Mouse (Mus musculus) CD8-positive naive resting alpha-beta T cell, adult 2 months (primary cell): Measurements from ENCODE around the gene Nab1.
"Not testable (repeated sequence)": the region's sequence is repeated elsewhere in the genome, so short reads cannot be mapped to it uniquely, and the experiment has no call there.

Source experiments
- DNase-seq, 2 experiments: peaks; one replicate each; pipeline ENCODE4 v3.0.0; 2022; ENCODE audit warnings: low read depth in 2 of 2, low spot score in 2 of 2

Gene Nab1

DNA sequence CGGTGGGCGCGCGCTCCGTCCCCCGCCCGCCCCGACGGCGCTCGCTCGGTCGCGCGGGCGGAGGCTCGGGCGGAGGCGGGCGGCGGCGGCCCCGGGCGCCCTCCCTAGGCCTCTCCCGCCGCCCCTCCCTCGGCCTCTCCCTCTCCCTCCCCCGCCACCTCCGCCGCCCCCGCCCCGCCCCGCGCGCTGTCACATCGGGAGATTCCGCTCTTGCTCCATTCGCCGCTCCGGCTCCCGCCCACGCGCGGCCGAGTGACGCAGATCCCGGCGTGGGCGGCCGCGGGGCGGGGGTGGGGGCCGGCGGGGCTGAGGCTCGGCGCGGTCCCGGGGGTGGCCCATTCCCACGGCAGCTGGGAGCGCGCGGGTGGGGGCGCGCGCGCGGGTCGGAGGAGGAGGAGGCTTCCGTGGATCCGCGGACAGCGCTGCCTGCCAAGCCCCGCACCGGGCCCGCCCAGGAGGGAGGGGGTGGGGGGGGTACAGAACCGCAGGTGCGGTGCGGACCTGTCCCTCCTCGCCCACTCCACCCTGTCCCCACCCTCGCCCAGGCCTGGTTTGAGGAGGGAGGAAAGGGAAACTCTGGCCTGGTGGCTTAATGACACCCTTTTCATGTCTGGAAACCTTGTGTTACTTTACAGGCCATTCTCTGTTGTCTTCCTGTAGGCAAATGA lies at the start of gene Nab1:
TSS of gene Nab1 (minus strand) at position 366 of the 668 bp plus-strand sequence.
- peak; percentile 73 to 76 for DNase-seq

- DNase-seq = no peak
Measured at GRCm38 (mm10) chr1:52547451-52547850, 47.0 kb upstream of the Nab1 start.

DNA sequence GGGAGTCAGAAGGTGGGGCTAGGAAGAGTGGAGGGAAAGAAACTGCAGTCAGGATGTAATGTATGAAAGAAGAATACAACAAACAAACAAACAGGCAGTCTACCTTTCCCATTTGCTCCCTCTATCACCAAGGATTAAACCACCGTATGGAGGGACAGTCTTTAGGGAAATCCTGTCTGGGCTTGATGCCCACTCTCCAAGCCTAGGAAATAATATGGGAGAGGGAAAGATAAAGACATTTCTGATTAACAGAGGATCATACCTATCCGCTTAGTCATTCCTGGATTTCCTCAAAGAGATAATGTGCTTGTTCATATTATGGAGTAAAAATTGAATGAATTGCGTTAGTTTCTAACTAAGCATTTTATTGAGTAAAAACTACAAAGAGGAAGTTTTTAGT lies 46.3 kb upstream of the Nab1 start:
- no peak for DNase-seq

DNA sequence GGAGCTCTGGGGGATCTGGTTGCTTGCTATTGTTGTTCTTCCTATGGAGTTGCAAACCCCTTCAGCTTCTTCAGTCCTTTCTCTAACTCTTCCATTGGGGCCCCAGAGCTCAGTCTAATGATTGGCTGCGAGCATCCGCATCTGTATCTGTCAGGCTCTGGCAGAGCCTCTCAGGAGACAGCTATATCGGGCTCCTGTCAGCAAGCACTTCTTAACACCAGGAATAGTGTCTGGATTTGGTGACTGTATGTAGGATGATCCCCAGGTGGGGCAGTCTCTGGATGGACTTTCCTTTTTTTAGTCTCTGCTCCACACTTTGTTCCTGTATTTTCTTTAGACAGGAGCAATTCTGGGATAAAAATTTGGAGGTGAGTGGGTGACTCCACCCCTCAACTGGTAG lies 39.6 kb upstream of the Nab1 start:
- DNase-seq = not testable (repeated sequence)

DNA sequence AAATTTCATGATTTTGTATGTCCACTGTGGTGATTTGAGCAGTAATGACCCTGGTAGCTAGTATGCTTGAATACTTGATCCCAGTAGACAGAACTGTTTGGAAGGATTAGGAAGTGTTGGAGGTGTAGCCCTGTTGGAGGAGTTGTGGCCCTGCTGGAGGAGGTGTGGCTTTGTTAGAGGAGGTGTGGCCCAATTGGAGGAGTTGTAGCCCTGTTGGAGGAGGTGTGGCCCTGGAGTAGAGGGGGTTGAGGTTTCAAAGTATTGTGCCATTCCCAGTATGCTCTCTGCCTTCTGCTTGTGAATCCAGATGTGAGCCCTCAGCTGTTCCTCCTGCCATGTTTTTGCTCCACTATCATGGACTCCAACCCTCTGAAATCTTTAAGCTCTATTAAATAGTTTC lies 29.5 kb upstream of the Nab1 start:
- DNase-seq = no peak

DNA sequence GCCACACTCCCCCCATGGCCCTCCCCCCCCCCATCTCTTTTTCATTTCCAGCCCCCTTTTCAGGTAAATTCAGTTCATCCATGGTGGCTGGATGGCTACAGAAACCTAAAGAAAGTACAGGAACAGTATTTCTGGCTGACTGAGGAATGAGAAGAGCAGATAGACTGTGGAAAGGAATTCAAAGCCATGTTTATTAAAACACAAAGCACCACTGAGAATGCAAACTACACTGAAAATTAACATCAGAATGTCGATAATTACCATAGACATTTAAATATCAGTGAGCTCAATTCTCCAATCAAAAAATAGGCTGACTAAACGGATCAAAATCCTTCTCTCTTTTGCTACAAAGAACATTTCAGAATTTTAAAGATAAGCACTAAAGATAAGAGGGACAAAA lies 27.2 kb upstream of the Nab1 start:
- no peak for DNase-seq

DNA sequence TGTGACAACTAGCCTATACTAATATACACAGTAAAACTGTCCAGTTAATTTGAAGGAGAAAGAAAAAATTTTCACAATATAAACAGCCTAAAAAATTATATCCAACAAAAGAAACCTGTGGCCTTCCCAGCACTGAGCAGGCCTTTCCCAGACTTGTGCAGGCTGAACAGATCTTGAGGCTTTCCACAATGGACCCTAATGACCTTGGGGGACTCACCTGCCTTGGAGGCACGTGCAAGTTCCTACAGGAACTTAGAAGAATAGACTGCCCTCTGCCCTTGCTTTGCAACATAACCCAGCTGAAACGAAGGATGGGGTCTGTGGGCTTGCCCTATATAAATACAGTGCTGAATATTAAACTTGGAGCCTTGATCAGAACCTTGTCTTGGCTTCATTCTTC lies 26.8 kb upstream of the Nab1 start:
- no peak for DNase-seq

DNA sequence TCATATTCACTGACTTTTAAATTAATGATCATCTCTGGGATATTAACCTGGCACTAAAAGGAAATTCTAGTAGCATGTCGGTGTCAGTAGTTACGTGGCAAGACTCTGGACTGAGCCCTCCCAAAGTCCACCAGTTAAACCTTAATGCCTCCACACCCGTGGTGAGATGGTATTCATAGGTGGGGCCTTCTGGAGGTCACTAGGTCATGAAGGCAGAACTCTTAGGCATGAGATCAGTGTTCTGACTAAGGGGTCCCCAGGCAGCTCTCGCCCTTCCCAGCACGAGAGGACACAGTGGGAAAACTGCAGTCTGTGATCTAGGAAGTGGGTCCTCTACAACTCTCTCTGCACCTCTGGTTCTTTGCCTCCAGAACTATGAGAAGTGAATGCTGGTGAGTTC lies 24.2 kb upstream of the Nab1 start:
- no peak for DNase-seq

GRCm38 (mm10) chr1:52524150-52524549 lies 23.7 kb upstream of the Nab1 start:
- no peak for DNase-seq

DNA sequence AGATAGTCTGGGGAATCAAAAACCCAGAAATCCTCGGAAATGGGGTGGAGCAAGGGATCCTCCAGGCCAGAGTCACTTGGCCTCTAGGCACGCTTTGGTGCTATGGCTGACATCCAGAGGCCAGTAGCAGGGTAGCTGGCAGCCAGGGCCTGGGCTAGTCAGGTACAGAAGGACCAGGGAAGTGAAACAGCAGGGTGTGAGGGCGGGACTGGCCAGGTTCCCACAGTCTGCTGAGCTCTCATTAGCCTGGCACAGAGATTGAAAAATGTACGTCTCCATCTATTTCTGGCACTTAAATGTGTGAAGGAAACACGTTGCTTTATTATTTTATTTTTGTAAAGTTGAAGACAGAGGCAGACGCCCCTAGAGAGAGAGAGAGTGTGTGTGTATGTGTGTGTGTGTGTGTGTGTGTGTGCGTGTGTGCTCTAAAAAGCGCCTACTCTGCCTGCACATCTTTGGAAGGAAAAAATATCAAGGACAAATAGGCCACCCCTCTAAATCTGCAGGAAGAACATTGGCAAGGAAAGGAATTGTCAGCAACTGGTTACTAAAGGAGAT lies 21.0 kb upstream of the Nab1 start:
- DNase-seq = no peak

DNA sequence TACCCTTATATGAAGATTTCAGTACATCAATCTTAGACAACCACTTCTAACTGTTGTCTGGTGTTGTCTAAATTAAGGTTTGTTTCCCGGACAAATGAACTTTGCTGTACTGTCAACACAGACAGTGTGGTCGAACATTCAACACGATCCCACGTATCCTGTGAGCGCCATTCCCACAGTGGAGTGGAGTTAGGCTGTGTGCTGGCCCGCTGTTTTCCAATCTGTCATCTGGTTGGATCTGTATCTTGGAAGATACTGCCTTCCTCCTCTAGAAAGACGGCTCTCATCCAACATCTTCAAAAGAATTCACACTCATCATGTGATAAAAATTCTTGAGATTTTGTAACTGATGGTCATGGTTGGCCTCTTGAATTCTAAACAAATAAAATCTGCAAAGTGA lies 19.7 kb upstream of the Nab1 start:
- DNase-seq = no peak

DNA sequence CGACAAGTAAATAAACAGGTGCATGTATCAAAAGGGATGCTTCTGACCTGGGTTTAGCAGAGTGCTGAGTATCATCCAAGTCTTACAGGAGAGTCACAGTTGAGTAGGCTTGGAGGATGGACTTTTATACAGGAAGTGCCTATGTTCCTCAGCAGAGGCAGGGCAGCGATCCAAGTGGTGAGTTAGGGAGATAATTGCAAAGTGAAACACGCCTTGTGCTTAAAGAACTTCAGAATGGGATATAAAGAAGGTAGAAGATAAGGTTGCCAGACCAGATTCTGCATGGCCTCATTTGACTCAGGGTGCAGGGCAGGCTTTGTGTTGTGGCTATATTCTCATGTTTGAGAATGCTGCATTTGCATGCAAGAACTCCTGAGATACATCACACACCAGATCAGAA lies 14.8 kb upstream of the Nab1 start:
- no peak for DNase-seq

GRCm38 (mm10) chr1:52511788-52512425 lies 11.4 kb upstream of the Nab1 start:
- DNase-seq = no peak

- no peak for DNase-seq
Measured at GRCm38 (mm10) chr1:52506211-52506610, 5.7 kb upstream of the Nab1 start.

DNA sequence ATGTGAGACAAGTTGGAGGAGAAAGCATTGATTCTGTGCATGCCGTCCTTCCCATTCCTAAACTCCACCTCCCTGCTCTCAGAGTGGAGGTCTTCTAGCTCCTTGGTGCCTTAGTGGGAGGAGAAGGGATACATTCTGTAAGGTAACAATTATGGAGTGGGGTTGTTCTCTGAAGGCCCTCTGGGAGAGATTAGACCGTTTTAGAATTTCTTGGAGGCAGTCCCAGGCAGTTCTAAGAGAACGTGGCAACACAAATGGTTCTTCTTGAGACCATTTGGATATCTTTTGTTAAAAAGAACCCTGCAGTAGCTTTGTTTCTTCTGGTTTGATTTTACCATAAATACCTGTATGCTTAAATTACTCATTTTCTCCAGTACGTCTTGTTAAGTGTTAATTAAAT lies 1.8 kb upstream of the Nab1 start:
- no peak for DNase-seq

GRCm38 (mm10) chr1:52501688-52502133 lies 1.2 kb upstream of the Nab1 start:
- peak in 1 of 2 experiments; percentile 23 for DNase-seq

- DNase-seq = no peak
Measured at GRCm38 (mm10) chr1:52501090-52501489, 611 bp upstream of the Nab1 start.

DNA sequence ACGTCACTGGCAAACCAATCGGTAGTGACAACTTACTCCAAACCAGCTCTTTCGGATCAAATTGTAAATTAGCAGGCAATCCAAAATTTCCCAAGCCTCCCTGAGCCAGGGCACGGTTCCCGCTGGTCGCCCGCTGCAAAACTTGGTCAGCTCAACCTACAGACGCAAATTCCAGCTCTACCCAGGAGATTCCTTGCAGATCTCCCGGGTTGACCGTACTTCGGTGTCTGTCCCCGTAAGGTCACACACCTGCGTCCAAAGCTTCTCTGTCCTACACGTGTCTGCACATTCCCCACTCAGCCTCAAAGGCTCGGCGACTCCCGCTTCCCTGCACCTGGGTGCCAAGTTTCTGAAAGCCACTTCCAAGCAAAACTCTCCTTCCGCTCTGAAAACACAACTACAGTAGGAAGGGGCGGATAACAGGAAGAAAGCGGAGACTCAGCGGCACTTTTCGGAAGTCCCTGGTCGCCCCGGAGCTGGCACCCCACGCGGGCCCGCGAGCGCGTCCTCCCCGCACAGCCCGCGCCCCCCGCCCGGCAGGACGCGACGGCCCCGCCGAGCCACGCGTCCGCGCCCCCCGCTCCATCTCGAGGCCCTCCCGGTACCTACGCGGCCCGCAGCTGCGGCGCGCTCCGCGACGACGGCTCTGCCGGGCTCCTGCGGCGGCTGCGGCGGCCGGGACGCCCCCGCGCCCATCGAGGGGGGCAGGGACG lies 722 bp downstream of the Nab1 start:
- peak; percentile 50 to 52 for DNase-seq

DNA sequence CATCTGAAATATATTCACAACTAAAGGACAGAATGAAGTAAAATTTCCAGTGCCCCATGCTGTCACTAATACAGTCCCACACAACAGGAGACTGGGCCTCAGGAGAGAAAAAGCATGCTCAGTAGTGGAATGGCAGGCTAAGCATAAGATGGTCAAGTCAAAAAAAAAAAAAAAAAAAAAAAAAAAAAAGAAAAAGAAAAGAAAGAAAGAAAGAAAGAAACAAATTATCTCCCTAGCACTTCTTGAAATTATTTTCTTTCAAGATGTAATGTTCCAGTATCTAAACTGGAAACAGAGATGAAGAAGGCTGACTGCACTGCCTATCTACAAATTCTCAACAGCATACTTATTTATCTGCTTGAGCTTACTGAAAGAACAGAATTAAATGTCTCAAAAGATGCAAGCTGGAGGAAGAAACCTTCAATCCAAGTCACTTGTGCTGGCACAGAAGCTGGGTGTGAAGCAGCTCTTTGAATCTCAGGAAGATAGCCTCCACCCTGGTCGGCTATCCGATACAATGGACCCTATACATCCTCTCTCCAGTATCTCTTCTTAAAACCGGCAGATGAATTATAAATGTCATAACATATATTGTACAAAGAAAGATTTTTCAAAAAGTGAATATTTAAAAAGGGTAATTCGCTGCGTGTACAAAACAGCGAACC lies 1.6 kb downstream of the Nab1 start:
- DNase-seq = no peak

- DNase-seq = peak; percentile 24 to 52
Measured at GRCm38 (mm10) chr1:52489538-52490181, 10.8 kb downstream of the Nab1 start.

GRCm38 (mm10) chr1:52484980-52485379 lies 15.5 kb downstream of the Nab1 start:
- DNase-seq = no peak
